Mouse (Mus musculus): Measurements from ENCODE around the gene Znrf2.
"Not testable (repeated sequence)": the region's sequence is repeated elsewhere in the genome, so short reads cannot be mapped to it uniquely, and the experiment has no call there.

Gene Znrf2

GRCm38 (mm10) chr6:54854859-54855258 is 38.1 kb downstream of the Znrf2 start:
- no peak for DNase-seq

- DNase-seq, result no peak
Measured at GRCm38 (mm10) chr6:54855801-54856583, 39.3 kb downstream of the Znrf2 start.

- DNase-seq, result not testable (repeated sequence)
Measured at GRCm38 (mm10) chr6:54859159-54859558, 42.4 kb downstream of the Znrf2 start.

GRCm38 (mm10) chr6:54860180-54860579 is 43.5 kb downstream of the Znrf2 start:
- no peak for DNase-seq

- DNase-seq, result no peak
Measured at GRCm38 (mm10) chr6:54866731-54867410, 50.2 kb downstream of the Znrf2 start.

DNA sequence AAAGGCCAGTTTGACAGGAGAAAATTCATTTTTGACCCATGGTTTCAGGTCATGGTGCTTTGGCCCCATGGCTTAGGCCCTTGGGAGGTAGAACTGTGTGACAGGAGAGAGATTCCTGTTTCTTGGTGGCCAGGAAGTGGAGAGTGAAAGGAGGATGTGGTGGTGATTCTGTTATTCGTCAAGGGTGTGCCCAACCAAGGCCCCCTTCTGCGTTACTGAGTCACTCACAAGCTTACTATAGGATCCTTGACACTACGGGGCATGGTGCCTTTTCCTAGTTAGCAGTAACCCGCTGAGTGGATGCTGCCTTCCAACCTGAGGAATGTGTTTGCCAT is 50.7 kb downstream of the Znrf2 start:
- DNase-seq, result no peak

DNA sequence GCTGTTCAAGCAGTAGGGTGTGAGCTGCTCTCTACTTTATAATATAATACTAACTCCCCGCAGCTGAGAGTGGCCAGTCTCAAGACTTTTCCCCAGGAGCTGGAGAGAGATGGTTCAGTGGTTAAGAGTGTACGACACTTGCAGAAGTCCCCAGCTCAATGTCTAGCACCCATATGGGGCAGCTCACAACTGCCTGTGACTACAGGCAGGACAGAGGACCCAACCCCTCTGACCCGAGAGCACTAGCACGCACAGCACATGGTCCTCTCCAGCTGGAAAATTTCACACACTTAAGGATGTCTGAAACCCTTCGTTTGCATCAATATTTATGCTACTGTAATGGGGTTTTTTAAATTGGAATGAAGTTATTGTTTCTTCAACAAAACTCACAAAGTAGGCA is 56.3 kb downstream of the Znrf2 start:
- DNase-seq, result no peak

GRCm38 (mm10) chr6:54876782-54877181 is 60.1 kb downstream of the Znrf2 start:
- no peak for DNase-seq

DNA sequence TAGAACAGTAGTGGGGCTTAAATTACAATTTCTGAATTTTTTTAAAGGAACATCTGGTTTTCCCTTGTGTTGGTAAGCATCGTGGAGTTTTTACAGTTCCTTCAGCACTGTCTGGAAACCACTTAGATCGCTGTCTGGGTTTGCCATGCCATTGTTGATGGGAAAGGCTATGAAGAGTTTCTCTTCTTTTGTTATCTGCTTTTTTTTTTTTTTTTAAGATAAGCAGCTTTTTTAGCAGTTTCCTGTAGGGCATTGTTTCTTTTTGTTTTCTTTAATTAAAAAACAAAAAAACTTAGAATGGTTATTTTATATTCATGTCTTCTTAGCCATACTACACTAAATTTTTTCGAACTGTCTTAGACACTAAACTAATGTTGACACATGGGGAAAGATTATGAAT is 60.9 kb downstream of the Znrf2 start:
- no peak for DNase-seq

GRCm38 (mm10) chr6:54878546-54878945 is 61.8 kb downstream of the Znrf2 start:
- DNase-seq, result no peak

DNA sequence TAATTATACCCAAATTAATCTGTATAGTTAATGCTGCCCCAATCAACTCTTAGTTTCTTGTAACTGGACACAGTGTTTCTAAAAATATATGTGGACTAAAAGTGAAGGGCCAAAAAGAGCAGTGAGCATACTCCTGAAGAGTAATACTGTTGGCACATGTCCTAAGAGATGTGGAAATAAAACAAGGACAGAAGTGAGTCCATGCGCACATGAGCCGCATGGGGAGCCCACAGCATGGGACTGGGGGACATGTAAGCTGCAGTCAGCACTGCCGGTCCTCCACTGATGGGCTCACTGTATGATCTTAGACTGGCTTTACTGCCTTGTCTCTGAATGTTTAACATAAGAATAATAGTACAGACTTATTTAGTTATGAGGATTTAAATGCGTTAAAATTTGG is 63.4 kb downstream of the Znrf2 start:
- DNase-seq, result no peak

DNA sequence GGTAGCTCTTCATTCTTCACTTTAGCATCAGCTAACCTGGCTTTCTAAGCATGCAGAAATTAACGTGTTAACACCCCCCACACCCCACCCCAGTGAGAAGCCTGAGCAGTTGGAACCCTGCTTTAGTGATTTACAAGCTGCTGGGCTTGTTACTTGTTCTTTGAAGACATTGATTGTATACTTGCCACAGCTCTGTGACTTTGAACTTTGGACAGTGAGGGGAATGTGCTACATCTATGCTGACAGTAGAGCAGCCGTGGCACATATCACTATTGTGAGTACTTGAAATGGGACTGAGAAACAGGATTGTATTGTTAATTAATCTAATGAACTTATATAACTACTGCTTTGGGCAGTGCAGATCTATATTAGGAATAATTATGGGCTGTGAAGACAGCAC is 66.7 kb downstream of the Znrf2 start:
- DNase-seq, result no peak

DNA sequence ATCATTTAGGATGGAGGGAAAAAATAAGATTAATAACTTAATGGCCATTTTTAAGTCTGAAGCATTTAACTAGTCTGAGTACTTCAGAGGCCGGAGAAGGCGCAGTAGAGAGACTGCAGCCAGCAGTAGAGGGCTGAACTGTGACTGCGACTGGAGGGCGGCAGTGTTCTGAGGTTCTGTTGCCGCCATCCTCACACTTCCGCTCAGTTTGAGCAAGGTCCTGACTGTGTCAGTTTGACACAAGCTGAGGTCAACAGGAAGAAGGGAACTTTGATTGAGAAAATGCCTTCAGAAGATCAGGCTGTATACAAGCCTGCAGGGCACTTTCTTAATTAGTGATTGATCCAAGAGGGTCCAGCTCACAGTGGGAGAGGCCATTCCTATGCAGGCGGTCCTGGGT is 69.5 kb downstream of the Znrf2 start:
- no peak for DNase-seq

GRCm38 (mm10) chr6:54890221-54890620 is 73.5 kb downstream of the Znrf2 start:
- DNase-seq, result no peak

DNA sequence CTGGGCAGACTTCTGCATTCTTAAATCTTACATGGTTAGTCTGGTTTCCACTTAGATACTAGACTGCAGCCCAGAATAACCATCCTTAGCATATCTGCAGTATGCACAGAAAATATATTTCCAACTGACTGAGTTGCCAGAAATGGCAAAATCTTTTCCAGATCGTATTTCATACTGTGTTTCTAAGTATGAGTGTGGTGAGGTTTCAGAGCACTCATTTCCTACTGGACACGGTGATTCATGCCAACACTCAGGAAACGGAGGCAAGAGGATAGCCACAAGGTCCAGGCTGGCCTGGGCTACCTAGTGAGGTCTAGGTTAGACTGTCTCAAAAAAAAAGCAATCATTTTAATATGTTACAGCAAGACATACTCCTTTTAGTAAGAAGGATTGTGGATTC is 74.7 kb downstream of the Znrf2 start:
- DNase-seq, result no peak

GRCm38 (mm10) chr6:54900256-54900655 is 83.5 kb downstream of the Znrf2 start:
- no peak for DNase-seq

- DNase-seq, result no peak
Measured at GRCm38 (mm10) chr6:54902547-54902946, 85.8 kb downstream of the Znrf2 start.

DNA sequence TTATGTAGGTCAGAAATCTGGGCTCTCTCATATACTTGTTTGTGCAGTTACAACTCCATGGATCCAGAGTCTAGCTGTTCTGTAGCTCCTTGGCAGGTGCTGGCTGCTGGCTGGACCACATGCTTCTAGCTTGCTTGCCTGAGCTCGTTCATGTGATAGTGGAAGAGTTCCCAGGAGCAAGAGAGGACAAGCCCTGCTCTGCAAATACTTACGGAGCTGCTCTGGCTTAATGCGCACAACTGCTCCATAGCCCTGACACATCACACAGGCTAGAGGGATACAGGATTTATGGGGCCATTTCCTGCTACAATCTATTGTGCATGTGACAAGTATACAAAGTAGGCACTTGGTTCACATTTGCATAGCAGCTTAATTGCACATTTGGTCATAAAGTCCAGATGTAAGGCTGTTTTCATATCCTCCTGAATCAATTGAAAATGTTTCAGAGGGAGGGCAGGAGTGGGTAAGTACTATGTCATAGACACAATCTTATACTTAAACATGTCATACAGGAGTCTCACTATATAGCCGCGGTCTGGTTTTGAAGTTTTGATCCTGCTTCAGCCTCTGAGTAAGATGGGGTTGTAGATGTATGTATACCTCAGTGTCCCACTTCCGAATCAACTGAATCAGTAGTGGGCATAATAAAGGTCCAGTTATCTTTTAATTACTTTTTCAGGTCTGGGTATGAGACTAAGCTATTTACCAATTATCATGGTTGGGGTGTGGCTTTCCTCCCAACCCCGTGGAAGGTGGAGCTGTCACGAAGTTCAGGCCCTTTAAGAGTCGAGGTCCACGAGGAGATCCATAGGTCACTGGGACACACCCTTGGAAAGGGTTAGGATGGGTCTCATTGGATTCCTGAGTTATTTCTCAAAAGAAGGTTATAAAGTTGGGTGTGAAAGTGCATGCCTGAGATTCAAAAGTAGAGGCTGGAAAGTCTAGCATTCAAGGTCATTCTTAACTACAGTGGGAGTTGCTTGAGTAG is 89.6 kb downstream of the Znrf2 start:
- no peak for DNase-seq

DNA sequence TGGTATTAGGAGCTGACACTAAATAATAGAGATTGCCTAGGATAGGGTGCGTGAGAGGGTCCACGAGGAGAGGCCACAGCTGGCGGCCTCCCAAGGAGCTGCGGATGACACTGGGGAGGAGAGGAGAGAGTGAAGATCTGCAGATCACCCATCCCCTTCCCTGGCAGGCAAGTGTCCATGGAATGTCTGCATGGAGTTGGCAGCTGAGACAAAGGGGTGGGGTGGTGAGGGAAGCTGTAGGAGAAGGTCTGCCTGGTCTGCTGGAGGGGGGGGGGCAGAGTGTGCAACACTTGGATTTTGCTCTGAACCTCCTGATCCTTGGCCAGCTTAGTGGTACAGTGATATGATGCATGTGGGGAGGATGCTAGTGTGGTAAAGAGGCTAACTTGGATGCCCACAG is 98.3 kb downstream of the Znrf2 start:
- DNase-seq, result no peak

GRCm38 (mm10) chr6:54916163-54916562 is 99.4 kb downstream of the Znrf2 start:
- peak in 1 of 2 experiments; percentile 31 for DNase-seq

DNA sequence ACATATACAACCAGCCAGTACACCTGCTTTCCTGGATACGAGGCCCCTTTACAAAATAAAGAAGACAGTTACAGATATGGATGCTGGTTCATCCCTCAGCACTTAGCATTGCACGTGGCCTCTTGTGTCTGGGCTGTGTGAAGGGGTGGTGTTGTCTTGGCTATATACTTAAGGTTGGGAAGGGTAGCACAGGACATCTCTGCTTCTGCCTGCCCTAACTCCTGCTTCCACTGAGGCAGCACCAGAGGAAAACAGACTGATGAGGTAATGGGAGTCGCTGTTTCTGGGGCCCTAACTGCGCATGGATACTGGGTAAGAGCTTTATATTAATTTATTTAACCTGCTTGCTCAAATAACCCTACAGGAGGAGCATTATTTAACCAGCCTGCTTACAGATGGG is 100.2 kb downstream of the Znrf2 start:
- DNase-seq, result no peak

GRCm38 (mm10) chr6:54917523-54917922 is 100.8 kb downstream of the Znrf2 start:
- DNase-seq, result peak; percentile 10 to 38

- no peak for DNase-seq
Measured at GRCm38 (mm10) chr6:54918521-54918920, 101.8 kb downstream of the Znrf2 start.
